Mouse (Mus musculus) cerebellum, adult 2 months (tissue): ENCODE data around the gene Snap23.

Source experiments
- CTCF ChIP-seq: fragments of 200-500 bp; IDR thresholded peaks from 2 replicates; pipeline ENCODE4 v1.5.1; 2011; ENCODE audit warnings: low read depth, mild to moderate bottlenecking, control low read depth, low read length, moderate library complexity, borderline replicate concordance; ENCODE audit not compliant: insufficient read depth
- POLR2A ChIP-seq: fragments of 200-500 bp; IDR thresholded peaks from 2 replicates; pipeline ENCODE4 v1.6.1; 2011; ENCODE audit warnings: low read length, control low read depth, borderline replicate concordance; ENCODE audit not compliant: insufficient read depth

DNA sequence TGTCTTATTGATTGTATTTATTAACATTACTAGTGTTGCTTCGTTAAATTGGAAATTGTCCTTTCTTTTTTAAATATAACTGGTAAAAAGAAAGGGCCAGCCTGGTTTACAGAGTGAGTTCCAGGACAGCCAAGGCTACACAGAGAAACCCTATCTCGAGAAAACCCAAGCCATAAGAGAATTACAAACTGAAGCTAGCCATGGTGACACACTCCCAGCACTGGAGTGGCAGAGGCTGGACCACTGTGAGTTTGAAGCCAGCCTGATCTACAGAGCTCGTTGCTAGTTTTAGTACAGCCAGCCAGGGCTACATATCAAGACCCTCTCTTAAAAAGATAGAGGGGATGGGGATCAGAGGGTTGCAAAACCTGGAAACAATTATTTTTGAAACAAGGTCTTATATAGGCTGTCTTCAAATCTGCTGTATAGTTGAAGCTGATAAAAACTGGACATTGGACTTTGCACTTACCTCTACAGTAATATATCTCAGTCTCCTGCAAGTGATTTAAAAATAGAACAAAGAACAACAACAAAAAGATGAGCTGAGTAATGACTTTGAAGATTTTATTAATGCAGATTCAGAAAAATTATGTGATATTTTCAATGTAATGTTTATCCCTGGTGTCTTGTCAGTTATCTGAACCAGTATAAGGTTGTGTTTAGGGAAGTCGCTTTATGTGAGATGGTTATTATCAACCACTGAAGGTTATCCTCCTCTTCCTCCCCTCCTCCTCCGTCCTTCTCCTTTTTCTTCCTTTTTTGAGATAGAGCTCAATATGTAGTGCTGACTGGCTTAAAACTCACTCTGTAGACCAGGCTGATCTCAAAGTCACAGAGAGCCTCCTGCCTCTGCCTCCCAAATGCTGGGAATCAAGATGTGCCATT lies 49.0 kb downstream of the Snap23 start:
- TF ChIP-seq CTCF (no peak), POLR2A (no peak)
